Mouse (Mus musculus) left cerebral cortex, adult 9 months (tissue): Measurements from ENCODE around the gene Apbb1.

Source experiments
- DNase-seq, 2 experiments: peaks; one replicate each; pipeline ENCODE4 v3.0.0; 2022; ENCODE audit warnings: low spot score in 2 of 2

Apbb1 gene

GRCm38 (mm10) chr7:105519771-105520170 is 61.7 kb downstream of the Apbb1 start:
- DNase-seq = peak in 1 of 2 experiments; percentile 55

DNA sequence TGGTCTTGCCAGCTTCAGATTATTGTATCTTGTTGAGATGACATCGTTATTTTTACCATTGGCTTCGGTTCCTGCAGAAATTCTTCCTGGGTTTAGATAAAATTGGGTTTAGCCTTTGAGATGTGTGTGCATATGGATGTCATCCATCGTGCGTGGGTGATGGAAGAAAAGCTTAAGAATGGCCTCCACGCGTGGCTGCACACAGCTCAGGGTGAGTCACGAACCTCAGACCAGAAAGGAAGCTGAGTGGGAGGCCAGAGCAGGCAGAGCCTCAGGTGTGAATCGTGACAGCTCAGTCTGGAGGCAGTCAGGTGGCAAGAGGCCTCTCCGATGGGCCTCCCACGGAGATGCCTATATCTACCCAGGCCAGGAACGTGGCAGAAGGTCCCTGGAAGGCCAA is 62.1 kb downstream of the Apbb1 start:
- DNase-seq = peak; percentile 90 to 94

- DNase-seq = no peak
These were observed 64.6 kb downstream of the Apbb1 start for GRCm38 (mm10) chr7:105516669-105517360.

- peak; percentile 14 to 62 for DNase-seq
These were observed 66.3 kb downstream of the Apbb1 start for GRCm38 (mm10) chr7:105515178-105515577.

GRCm38 (mm10) chr7:105514561-105514960 is 66.9 kb downstream of the Apbb1 start:
- no peak for DNase-seq

- DNase-seq = no peak
These were observed 67.6 kb downstream of the Apbb1 start for GRCm38 (mm10) chr7:105513845-105514291.

- DNase-seq = peak; percentile 19 to 47
These were observed 71.3 kb downstream of the Apbb1 start for GRCm38 (mm10) chr7:105510143-105510542.
